Mouse (Mus musculus) heart, postnatal 0 days (tissue): ENCODE data around the gene Tbccd1. TPM values are rescaled to one million over a fixed set of nuclear protein-coding genes. Genes with fewer than 3 reads are reported as not detected.

Experiments
- ATAC-seq: fragments of 200-750 bp; cut with Nextera tagmentation; 2 replicates; pipeline ENCODE4 v1.8.0; 2017; ENCODE audit warnings: low read depth, moderate number of reproducible peaks, moderate library complexity; ENCODE audit not compliant: insufficient read depth
- DNase-seq: peaks from one replicate; pipeline ENCODE4 v3.0.0-alpha.2; 2016; ENCODE audit warnings: low spot score
- H3K27ac ChIP-seq: fragments of 300-500 bp; sonication (generic); 2 replicates; pipeline ENCODE4 v1.5.1; 2014; ENCODE audit warnings: low read depth, mild to moderate bottlenecking
- H3K27me3 ChIP-seq: fragments of 300-500 bp; sonication (generic); 2 replicates; pipeline ENCODE4 v1.6.1; 2014; ENCODE audit warnings: low read length, mixed read lengths; ENCODE audit not compliant: control insufficient read depth, insufficient read depth
- H3K36me3 ChIP-seq: fragments of 300-500 bp; sonication (generic); replicated peaks from 2 replicates; pipeline ENCODE4 v1.6.1; 2014; ENCODE audit warnings: low read length, mixed read lengths; ENCODE audit not compliant: control insufficient read depth, insufficient read depth
- H3K4me1 ChIP-seq: fragments of 300-500 bp; sonication (generic); 2 replicates; pipeline ENCODE4 v1.6.1; 2014; ENCODE audit warnings: antibody characterized with exemption; ENCODE audit not compliant: control insufficient read depth, insufficient read depth
- H3K4me2 ChIP-seq: fragments of 300-500 bp; sonication (generic); 2 replicates; pipeline ENCODE4 v1.6.1; 2014; ENCODE audit warnings: low read depth, mild to moderate bottlenecking, low read length, moderate library complexity
- H3K4me3 ChIP-seq: fragments of 300-500 bp; sonication (generic); 2 replicates; pipeline ENCODE4 v1.5.1; 2014; ENCODE audit warnings: low read depth, low read length
- H3K9ac ChIP-seq: fragments of 300-500 bp; sonication (generic); replicated peaks from 2 replicates; pipeline ENCODE4 v1.6.1; 2014; ENCODE audit warnings: low read depth, low read length, mixed read lengths
- H3K9me3 ChIP-seq: fragments of 300-500 bp; sonication (generic); replicated peaks from 2 replicates; pipeline ENCODE4 v1.6.1; 2016; ENCODE audit warnings: low read length; ENCODE audit not compliant: control insufficient read depth
- CTCF ChIP-seq: IDR thresholded peaks from 2 replicates; pipeline ENCODE4 v1.5.1; 2016; ENCODE audit warnings: antibody characterized with exemption, control low read depth, low read depth
- EP300 ChIP-seq: IDR thresholded peaks from 2 replicates; pipeline ENCODE4 v1.6.1; 2016; ENCODE audit warnings: antibody characterized with exemption, low read depth
- WGBS: fragments of 180-500 bp; shearing (Covaris S2); extraction: QIAGEN DNeasy Blood & Tissue Kit; methylation state at CpG from one replicate; pipeline ENCODE4 v1.1.7; 2014; 5-methylcytosine and 5-hydroxymethylcytosine counted together
- polyA plus RNA-seq: library from polyadenylated mRNA; unstranded; fragments of >200 nt; fragmentation: Nextera tagmentation; extraction: Ambion mirVana; gene quantifications from 2 replicates; pipeline ENCODE4 v1.2.1, GENCODE M21; 2015
- total RNA-seq: library from RNA; depleted of rRNA; stranded (reverse); fragments of >200 nt; gene quantifications from 2 replicates; pipeline ENCODE4 v1.2.3, GENCODE M21; 2014; ENCODE audit warnings: low replicate concordance

Gene Tbccd1
- total and polyA plus RNA-seq, 2 experiments from 2014 or later = 13.4 to 13.6 TPM

DNA sequence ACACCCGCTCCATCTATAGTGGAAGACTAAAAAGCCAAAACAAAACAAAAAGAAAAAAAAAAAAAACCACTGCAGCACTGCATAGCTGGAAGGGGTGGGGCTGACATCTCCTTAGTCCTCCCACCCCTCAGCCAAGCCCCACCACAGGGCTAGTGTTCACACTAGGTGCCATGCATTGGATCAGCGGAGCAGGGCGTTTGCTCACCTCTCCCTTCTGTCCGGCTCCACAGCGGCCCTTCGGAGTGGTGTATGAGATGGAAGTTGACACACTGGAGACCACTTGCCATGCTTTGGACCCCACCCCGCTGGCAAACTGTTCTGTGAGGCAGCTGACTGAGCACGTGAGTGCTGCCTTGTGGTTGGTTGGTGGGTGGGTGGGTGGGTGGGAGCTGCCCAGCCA, 36.6 kb upstream of the Tbccd1 start:
- WGBS = 68% methylated on average over 8 of the region's 8 CpGs
- Histone ChIP-seq H3K4me3 (no peak overlapping the region), H3K36me3 (no peaks in the 10 kb centered on the region), H3K9ac (no peak overlapping the region), H3K27me3 (no peaks in the 10 kb centered on the region), H3K9me3 (no peaks in the 10 kb centered on the region), H3K27ac (no peak overlapping the region), H3K4me1 (no peaks in the 10 kb centered on the region), H3K4me2 (no peak overlapping the region)
- ATAC-seq = no peak
- DNase-seq = no peak
- TF ChIP-seq EP300 (no peak), CTCF (no peak)

DNA sequence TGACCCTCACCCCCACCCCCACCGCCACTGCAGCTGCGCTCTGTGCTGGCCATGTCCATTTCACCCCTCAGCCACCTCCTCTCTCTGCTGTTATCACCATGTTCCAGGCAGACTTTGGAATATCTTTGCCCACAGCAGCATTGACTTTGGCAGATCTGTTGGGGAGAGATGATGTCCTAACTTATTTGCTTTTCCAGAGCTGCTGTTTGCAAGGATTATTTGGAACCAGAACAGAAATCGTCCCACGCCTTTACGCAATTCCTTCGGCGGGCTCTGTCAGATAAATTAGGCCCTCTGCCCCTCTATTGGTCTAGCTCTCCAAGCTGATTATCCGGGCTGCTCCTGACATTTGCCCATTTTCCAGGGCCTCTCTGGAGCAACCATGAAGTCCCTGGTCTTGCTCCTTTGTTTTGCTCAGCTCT, 34.3 kb upstream of the Tbccd1 start:
- H3K4me3 ChIP-seq = no peak overlapping the region
- H3K4me2 ChIP-seq = no peak overlapping the region
- no peaks in the 10 kb centered on the region for H3K36me3 ChIP-seq
- no peak overlapping the region for H3K9ac ChIP-seq
- no peaks in the 10 kb centered on the region for H3K9me3 ChIP-seq
- peak; percentile 16 for DNase-seq
- ATAC-seq = peak; percentile 39
- no peaks in the 10 kb centered on the region for H3K27me3 ChIP-seq
- no peak overlapping the region for H3K27ac ChIP-seq
- TF ChIP-seq CTCF (no peak), EP300 (no peak)
- no peaks in the 10 kb centered on the region for H3K4me1 ChIP-seq
- WGBS = 78% methylated on average over 8 of the region's 8 CpGs

DNA sequence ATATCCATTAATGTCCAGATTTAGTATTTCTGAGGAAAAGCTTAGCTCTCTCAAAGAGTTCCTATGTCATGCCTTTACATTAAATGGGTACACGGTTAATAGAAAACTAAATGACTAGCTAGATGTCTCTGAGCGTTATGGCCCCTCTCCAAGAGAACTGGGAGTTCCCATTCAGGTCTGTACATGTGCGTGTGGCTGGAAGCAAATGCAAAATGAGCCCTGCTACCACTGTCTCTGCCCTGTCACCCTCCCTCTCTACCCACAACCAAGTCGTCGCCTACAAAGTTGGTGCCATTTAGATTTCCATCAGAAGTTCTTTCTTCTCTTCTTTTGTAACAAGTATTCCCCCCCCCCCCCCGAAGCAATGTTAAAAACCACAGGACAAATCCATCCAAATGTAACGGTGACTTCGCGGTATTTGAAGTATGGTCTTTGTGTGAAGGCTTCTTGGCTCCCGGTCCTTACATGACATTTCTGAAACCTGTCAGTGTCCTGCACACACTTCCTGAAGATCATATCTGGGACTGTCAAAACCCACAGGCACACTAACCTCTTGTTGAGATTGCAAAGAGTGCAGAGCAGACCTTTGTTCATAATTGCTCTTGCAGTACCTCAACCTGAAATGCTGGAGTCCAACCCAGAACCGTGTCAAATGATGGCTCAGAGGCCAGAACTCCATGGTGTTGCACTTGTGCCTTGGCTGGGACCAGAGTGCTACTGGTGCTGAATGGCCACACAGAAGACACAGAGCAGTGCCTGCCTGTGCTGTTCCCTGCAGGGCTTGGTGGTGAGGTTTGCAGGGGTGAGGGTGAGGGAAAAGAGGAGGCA, 33.4 kb upstream of the Tbccd1 start, which contains the start of gene Ahsg:
TSS of gene Ahsg (plus strand) at position 595 of the 828 bp plus-strand sequence.
- Histone ChIP-seq H3K4me3 (no peak within 1 kb of the TSS), H3K27me3 (no peaks in the 10 kb centered on the region), H3K9ac (no peak within 1 kb of the TSS), H3K27ac (no peak within 1 kb of the TSS), H3K36me3 (no peaks in the 10 kb centered on the region), H3K9me3 (no peaks in the 10 kb centered on the region), H3K4me2 (no peak within 1 kb of the TSS), H3K4me1 (no peaks in the 10 kb centered on the region)
- TF ChIP-seq EP300 (no peak), CTCF (no peak)
- DNase-seq (no peak), ATAC-seq (no peak)
- 71% methylated on average over 11 of the region's 11 CpGs for WGBS

DNA sequence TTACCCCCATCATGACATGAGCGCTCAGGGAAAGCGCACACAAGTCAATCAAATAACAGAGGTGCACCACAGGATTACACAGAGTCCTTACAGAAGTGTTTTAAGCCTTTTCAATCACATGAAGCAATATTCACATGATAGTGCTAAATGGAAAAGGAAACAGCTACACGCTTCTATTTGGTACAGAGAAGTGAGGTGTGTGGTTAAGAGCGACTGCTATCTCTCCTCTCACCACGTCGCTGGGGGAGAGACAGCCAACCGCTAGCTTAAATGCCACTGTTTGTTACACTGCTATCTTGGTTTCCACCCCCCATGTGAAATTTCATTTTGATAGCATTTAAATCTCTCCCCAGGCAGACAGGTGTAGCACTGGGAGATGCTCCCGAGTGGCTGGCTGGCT, 32.2 kb upstream of the Tbccd1 start:
- TF ChIP-seq CTCF (no peak), EP300 (no peak)
- Histone ChIP-seq H3K36me3 (no peaks in the 10 kb centered on the region), H3K27me3 (no peaks in the 10 kb centered on the region), H3K4me2 (no peak overlapping the region), H3K4me1 (no peaks in the 10 kb centered on the region), H3K27ac (no peak overlapping the region), H3K9ac (no peak overlapping the region), H3K4me3 (no peak overlapping the region), H3K9me3 (no peaks in the 10 kb centered on the region)
- 64% methylated on average over 8 of the region's 8 CpGs for WGBS
- ATAC-seq (no peak), DNase-seq (no peak)

DNA sequence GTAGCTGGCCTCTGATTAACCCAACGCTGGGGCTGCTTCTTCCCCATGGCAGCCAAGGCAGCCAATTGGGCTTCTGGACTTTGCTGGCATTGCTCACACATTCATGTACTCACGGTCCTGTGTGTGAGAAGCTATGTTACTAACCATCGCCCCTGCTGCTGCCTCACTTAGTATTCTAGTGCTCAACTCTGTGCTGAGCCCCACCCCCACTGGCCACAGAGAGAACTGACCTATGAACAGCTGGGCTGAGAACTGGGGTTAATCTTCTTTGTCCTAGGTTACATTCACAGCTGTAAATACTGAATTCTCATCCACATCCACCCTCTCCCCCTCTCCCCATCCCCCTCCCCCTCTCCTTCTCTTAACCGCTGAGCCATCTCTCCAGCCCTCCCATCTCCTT, 31.4 kb upstream of the Tbccd1 start:
- Histone ChIP-seq H3K4me1 (no peaks in the 10 kb centered on the region), H3K27ac (no peak overlapping the region), H3K4me2 (no peak overlapping the region), H3K9ac (no peak overlapping the region), H3K9me3 (no peaks in the 10 kb centered on the region), H3K27me3 (no peaks in the 10 kb centered on the region), H3K36me3 (no peaks in the 10 kb centered on the region), H3K4me3 (no peak overlapping the region)
- ATAC-seq (no peak), DNase-seq (no peak)
- TF ChIP-seq EP300 (no peak), CTCF (no peak)
- WGBS = 70% methylated on average over 4 of the region's 4 CpGs

DNA sequence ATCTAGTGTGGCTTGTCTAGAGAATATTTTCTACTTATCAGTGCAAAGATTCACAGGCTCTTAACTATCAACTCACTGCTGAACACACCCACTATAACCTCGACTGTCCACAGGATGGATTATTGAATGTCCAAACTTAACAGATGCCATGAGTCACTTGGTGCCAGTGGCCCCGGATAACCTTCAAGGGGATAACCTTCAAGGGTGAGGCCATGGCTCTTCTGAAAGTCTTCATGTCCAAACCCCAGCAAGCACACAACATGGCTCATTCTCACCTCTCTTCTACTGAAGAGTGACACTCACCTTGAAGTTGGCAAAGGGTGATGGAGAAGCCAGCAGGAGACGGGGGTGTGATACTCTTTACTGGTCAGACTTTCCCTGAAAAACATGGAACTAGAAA, 29.3 kb upstream of the Tbccd1 start:
- Histone ChIP-seq H3K4me2 (no peak overlapping the region), H3K27ac (no peak overlapping the region), H3K9me3 (no peaks in the 10 kb centered on the region), H3K4me3 (no peak overlapping the region), H3K36me3 (no peaks in the 10 kb centered on the region), H3K9ac (no peak overlapping the region), H3K4me1 (no peaks in the 10 kb centered on the region), H3K27me3 (no peaks in the 10 kb centered on the region)
- DNase-seq (no peak), ATAC-seq (no peak)
- TF ChIP-seq CTCF = no peak
- TF ChIP-seq EP300 = no peak
- 56% methylated on average over 3 of the region's 3 CpGs for WGBS
